Mouse (Mus musculus) E14TG2a.4 (cell line): ENCODE data around the gene Pbxip1.

Experiments
- H3K27me3 ChIP-seq: 2 replicates; pipeline ENCODE4 v1.6.1; 2014; ENCODE audit warnings: low read length, control low read depth; ENCODE audit not compliant: insufficient read depth
- H3K36me3 ChIP-seq: 2 replicates; pipeline ENCODE4 v1.6.1; 2014; ENCODE audit warnings: low read length, control low read depth; ENCODE audit not compliant: insufficient read depth
- H3K4me1 ChIP-seq: replicated peaks from 2 replicates; pipeline ENCODE4 v1.6.1; 2014; ENCODE audit warnings: low read depth, low read length, control low read depth
- H3K4me3 ChIP-seq: replicated peaks from 2 replicates; pipeline ENCODE4 v1.5.1; 2014; ENCODE audit warnings: mild to moderate bottlenecking, low read length
- H3K9me3 ChIP-seq: 2 replicates; pipeline ENCODE4 v1.6.1; 2014; ENCODE audit warnings: low read length, control low read depth
- CTCF ChIP-seq: conservative IDR thresholded peaks from 2 replicates; pipeline ENCODE4 v1.5.1; 2014; ENCODE audit warnings: low read length
- NANOG ChIP-seq: IDR thresholded peaks from 2 replicates; pipeline ENCODE4 v1.6.1; 2014; ENCODE audit warnings: borderline replicate concordance, low read length, mixed read lengths
- POU5F1 ChIP-seq: IDR thresholded peaks from 2 replicates; pipeline ENCODE4 v1.6.1; 2014; ENCODE audit warnings: low read length, borderline replicate concordance

Gene Pbxip1

GRCm38 (mm10) chr3:89440691-89441090 is 4.2 kb downstream of the Pbxip1 start:
- H3K4me3 ChIP-seq: no peak overlapping the region
- TF ChIP-seq POU5F1 (no peak), CTCF (no peak), NANOG (no peak)
- peaks cover 48% of the 10 kb centered on the region for H3K36me3 ChIP-seq

DNA sequence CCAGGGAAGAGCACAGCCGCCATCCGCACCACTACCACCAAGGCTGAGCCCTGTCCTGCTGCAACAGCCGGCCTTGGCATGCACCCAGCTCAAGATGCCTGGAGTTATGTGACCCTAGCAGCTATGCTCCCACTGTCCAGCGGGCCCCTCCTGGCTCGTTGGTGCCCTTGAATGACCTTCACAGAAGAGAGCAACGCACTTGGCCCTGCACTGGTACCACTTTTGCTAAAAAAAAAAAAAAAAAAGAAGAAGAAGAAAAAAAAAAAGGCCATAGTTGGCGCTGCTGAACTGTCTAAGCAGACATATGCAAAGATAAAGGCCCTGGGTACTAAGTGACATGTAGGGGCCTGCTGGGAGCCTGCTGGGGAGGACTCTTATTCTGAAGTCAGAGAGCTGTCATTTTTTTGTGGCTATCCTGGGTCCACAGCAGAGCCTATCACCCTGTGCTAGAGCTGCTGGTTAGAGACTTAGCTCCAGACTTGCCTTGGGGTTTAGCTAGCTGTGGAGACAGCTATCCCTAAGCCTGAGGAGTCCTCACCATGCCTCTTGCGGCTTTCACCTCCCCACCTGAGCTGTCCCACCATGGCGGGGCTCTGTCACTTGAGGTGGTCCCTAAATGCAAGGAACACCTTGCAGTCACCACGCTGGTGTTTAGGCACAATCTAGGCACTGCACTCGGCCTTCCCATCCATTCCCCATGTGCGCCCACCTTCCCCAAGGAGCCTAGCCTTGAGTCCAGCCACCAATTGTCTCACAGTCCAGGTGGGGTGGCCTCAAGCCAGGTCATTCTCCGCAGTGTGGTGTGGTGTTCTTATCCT is 12.4 kb downstream of the Pbxip1 start:
- peak overlapping the region; percentile 73 for H3K4me3 ChIP-seq
- TF ChIP-seq NANOG: no peak
- no peak for TF ChIP-seq POU5F1
- no peak for TF ChIP-seq CTCF
- no peaks in the 10 kb centered on the region for H3K27me3 ChIP-seq
- H3K4me1 ChIP-seq: peaks cover 71% of the 10 kb centered on the region
- peaks cover 31% of the 10 kb centered on the region for H3K36me3 ChIP-seq
- no peaks in the 10 kb centered on the region for H3K9me3 ChIP-seq

More at GRCm38 (mm10) chr3:89440691-89441090, 4.2 kb downstream of the Pbxip1 start:
- Histone ChIP-seq H3K4me1 (peaks cover 27% of the 10 kb centered on the region), H3K9me3 (no peaks in the 10 kb centered on the region), H3K27me3 (no peaks in the 10 kb centered on the region)

DNA sequence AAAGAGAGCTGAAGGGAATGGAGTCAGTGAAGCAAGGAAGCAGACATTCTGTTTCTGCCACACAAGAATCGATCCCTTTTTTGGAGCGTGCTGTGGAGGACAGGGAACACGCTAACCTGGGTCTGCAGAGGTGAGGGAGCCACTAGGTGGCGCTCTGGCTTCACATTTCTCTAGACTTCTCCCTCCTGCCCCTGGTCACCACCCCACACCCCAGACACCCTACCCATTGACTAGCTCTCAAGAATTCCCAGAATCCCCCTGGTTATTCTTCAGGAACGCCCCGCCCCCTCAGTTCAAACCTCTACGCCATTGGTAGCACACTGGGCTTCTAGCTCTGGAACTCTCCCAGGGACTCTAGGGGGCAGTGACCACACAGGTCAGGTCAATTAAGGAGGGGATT is 13.0 kb downstream of the Pbxip1 start:
- no peak for TF ChIP-seq NANOG
- peak; percentile 74 for TF ChIP-seq CTCF
- peak overlapping the region; percentile 73 for H3K4me3 ChIP-seq
- H3K4me1 ChIP-seq: peaks cover 77% of the 10 kb centered on the region
- H3K27me3 ChIP-seq: no peaks in the 10 kb centered on the region
- H3K36me3 ChIP-seq: peaks cover 27% of the 10 kb centered on the region
- H3K9me3 ChIP-seq: no peaks in the 10 kb centered on the region

GRCm38 (mm10) chr3:89451916-89452315 is 15.4 kb downstream of the Pbxip1 start:
- no peak for TF ChIP-seq CTCF
- TF ChIP-seq NANOG: no peak
- no peak for TF ChIP-seq POU5F1
- Histone ChIP-seq H3K4me1 (peaks cover 93% of the 10 kb centered on the region), H3K4me3 (no peak overlapping the region)

DNA sequence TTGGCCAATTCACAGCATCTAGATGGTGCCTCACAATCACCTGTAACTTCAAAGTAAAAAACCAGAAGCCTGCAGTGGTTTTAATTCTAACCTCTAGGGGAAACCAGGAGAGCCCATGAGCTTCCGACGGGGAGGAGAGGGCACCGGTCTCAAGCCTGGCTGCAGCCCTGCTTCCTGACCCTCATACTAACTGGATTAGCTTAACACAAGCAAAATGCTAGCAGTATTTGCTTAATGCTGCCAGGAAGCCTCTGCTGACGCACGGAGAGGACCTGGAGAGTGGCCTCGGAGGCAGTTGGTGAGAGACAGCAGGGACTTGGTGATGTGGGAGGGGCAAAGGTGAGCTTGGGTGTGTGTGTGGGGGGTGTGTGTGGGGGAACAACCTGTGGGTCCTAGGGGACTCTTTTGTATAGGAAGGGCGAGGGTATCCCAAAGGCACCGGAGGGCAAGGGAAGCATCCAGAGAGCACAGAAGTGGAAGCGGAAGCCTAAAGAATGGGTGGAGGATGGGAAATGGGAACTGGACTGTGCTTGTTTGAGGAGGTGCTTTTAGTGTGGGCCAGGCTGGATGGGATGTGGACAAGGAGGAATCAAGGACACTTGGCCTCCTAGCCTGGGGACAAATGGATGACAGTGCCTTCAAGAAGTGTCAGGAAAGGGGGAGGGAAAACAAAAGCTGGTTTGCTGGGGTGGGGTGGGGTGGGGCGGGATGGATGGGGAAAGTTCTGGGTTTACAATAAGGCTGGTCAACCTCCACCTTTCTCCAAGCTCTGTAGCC is 18.1 kb downstream of the Pbxip1 start, which contains the start of gene Pmvk:
Gene Pmvk (plus strand): TSS at position 141 of the 777 bp plus-strand sequence.
- H3K4me3 ChIP-seq: peak within 1 kb of the TSS; percentile 29; the same call in 1 of the 2 replicates
- H3K36me3 ChIP-seq: no peaks in the 10 kb centered on the region
- H3K9me3 ChIP-seq: no peaks in the 10 kb centered on the region
- TF ChIP-seq CTCF (no peak), POU5F1 (no peak), NANOG (no peak)
- H3K27me3 ChIP-seq: no peaks in the 10 kb centered on the region
- H3K4me1 ChIP-seq: peaks cover 91% of the 10 kb centered on the region

More at GRCm38 (mm10) chr3:89451916-89452315, 15.4 kb downstream of the Pbxip1 start:
- peaks cover 3% of the 10 kb centered on the region for H3K36me3 ChIP-seq
- H3K9me3 ChIP-seq: no peaks in the 10 kb centered on the region
- no peaks in the 10 kb centered on the region for H3K27me3 ChIP-seq

- no peaks in the 10 kb centered on the region for H3K27me3 ChIP-seq
These were observed 19.3 kb downstream of the Pbxip1 start for GRCm38 (mm10) chr3:89455786-89456285.

DNA sequence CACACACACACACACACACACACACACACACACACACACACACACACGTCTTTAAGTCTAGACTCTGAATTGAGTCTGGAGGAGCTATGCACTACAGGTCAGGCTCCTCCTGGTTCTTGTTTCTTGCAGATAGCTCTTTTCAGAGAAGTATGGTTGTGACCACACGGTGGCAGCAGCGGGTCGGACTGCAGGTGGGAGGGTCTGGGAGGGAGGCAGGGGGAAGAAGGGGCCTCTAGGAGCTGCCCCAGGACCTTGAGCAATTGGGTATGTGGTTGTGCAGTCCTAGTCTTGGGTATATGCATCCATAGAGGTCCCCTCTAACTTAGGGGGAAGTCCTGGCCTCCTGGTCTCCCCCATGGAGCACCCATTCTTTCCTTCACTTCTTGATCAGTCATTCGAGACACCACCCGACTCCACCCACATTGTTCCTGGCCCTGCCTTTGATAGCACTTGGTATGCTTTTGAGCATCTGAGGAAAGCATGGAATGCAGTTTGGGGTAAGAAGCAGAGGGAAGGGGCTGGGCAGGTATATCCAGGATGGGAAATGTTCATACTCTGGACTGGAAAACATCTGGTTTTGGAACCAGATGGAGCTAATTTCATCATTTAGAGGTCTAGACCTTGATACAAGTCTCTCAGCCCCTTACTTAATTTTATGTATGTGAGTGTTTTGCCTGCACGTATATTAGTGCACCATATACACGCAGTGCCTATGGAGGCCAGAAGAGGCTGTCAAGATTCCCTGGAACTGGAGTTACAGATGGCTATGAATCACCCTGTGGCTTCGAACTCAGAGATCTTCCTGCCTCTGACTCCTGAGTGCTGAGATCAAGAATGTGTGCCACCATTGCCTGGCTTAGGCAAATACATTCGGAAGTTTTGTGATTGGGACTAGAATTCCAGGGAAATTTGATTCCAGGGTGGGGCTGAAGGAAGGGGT is 20.5 kb downstream of the Pbxip1 start:
- Histone ChIP-seq H3K4me1 (peaks cover 73% of the 10 kb centered on the region), H3K9me3 (no peaks in the 10 kb centered on the region), H3K27me3 (no peaks in the 10 kb centered on the region), H3K4me3 (0 out of 2 replicates have a peak overlapping the region, but pooled peaks have one; percentile 17), H3K36me3 (peaks cover 10% of the 10 kb centered on the region)
- no peak for TF ChIP-seq NANOG
- peak; percentile 53 for TF ChIP-seq CTCF

More at GRCm38 (mm10) chr3:89455786-89456285, 19.3 kb downstream of the Pbxip1 start:
- Histone ChIP-seq H3K36me3 (0 out of 2 replicates have a peak, but pooled peaks cover 3% of the 10 kb centered on the region), H3K9me3 (no peaks in the 10 kb centered on the region), H3K4me3 (no peak overlapping the region), H3K4me1 (peaks cover 84% of the 10 kb centered on the region)
- TF ChIP-seq NANOG (no peak), CTCF (no peak), POU5F1 (no peak)
